Mouse (Mus musculus): Measurements from ENCODE around the gene Mroh2a.
A peak's percentile ranks its signal among the peaks of the same experiment; 100 is the strongest.

Mroh2a gene

GRCm38 (mm10) chr1:88261706-88262105 is 34.9 kb downstream of the Mroh2a start:
- DNase-seq = no peak

GRCm38 (mm10) chr1:88262255-88262654 is 35.5 kb downstream of the Mroh2a start:
- no peak for DNase-seq

DNA sequence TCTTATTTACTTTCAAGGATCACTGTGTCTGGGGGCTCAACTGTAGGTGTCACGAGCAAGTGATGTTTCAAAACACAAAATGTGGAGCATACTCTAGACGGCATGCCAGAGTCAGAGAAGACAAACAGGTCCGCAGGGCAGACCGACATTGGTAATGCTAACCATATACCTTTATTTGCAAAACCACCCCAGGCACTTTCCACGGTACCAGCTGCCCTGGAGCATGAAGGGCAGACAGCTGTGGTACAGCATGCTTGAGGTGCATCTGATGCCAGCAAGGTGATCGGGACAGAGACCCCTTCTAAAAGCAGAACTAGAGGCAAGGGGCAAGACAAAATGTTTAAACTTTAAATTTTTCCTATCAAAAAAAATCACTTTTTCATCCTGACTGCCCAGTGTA is 36.2 kb downstream of the Mroh2a start:
- DNase-seq = no peak

DNA sequence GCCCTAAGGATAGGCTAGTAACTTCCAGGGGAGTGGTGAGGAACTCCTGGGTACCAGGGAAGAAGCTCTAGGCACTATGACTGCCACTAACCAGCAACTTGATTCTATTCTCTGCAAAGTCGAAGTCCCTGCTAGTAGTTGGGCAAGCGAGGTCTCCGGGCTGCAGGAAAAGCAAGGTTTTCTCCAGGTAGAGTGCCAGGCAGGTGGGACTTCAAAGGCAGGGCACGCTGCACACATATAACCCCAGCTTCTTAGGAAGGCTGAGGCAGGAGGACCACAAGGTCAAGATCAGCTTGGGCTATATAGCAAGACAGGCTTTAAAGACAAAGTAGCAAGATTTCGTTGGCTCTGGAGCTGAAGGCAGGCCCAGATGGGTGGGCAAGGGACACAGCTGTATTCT is 37.0 kb downstream of the Mroh2a start:
- no peak for DNase-seq

GRCm38 (mm10) chr1:88264237-88264868 is 37.6 kb downstream of the Mroh2a start:
- no peak for DNase-seq

DNA sequence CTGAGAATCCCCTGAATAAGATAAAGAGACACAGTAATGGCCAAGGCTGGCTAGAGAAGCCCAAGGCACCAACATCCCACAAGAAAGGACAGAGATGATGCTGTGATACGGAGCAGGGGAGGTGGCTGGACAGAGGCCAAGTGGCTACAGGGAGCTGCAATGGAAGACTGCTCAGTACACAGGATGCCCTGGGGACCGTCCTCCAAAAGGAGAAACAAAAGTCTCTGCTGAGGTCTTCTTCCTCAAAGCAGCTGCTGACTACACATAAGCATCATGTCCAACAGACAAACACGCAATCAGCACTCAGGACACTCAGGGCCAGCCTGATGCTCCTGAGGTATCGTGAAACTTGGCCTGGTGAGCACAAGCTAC is 38.1 kb downstream of the Mroh2a start:
- DNase-seq = no peak

- no peak for DNase-seq
Measured at GRCm38 (mm10) chr1:88266123-88266522, 39.3 kb downstream of the Mroh2a start.

DNA sequence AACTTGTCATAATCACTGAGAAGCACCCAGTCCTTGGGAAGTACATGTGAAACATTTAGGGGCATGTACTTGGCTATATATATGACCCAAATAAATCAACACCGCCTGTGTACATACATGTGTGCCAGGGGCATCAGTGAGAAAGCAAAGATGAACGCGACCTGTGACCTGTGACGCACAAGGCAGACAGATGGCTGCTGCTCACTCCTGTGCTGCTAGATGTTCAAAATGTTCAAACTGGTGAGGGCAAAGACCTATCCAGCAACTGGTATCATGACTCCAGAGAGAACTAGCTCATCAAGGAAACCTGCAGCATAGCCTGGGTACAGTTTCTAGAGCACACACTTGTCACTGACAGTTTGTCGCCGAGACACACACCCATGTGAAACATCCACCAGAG is 40.7 kb downstream of the Mroh2a start:
- no peak for DNase-seq

DNA sequence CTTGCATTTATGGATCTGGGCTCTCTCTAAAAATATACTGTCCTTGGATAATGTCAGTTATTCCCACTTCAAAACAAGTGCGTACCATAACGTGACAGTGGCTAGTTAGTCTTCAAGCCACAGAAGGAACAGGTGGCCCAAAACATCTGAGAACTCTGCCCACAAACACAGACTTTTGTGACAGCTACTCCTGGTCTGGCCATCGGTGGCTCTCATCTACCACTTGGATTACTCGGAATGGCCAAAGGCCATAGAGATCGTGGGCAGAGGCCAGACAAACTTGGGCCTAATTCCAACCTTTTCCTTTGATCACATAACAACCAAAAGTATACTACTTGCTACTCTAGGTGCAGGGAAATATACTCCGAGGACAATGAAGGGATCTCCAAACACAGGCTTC is 41.3 kb downstream of the Mroh2a start:
- no peak for DNase-seq

- no peak for DNase-seq
Measured at GRCm38 (mm10) chr1:88269539-88270309, 42.9 kb downstream of the Mroh2a start.

- DNase-seq = no peak
Measured at GRCm38 (mm10) chr1:88272851-88273250, 46.1 kb downstream of the Mroh2a start.

DNA sequence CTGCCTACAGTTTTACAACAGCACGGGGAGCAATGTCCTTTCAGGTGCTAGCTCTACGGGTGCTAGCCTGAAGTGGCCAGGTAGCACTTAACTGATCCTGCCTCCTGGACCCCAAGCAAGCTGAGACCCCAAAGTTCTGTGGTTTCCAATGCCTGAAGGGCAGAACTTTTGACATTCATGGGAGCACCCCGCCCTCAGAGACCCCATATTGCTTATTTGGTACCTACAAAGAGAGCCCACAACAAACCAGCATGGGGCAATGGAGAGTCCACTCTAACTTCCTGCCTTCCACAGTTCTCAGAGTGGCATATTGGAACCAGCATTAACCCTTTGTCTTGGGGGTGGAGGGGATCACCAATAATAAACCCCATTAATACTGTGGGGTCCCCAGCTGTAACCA is 46.5 kb downstream of the Mroh2a start:
- no peak for DNase-seq

DNA sequence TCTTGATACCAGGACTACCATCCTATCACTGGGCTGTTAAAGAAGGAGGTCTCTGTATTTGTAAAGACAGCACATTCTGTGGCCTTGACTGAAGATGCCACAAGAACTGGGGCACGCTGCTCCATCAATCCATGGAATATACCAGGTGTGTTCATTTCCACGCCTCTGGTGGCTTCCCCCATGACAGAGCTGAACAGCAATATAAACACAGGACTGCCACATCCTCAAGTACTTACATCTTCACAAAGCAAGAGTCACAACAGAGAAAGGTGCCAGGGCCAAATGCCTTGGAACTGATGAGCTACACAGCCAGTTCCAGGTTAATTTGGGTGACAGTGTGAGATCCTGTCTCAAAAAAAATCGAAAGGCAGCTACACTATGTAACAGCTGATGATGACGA is 47.0 kb downstream of the Mroh2a start:
- DNase-seq = no peak

DNA sequence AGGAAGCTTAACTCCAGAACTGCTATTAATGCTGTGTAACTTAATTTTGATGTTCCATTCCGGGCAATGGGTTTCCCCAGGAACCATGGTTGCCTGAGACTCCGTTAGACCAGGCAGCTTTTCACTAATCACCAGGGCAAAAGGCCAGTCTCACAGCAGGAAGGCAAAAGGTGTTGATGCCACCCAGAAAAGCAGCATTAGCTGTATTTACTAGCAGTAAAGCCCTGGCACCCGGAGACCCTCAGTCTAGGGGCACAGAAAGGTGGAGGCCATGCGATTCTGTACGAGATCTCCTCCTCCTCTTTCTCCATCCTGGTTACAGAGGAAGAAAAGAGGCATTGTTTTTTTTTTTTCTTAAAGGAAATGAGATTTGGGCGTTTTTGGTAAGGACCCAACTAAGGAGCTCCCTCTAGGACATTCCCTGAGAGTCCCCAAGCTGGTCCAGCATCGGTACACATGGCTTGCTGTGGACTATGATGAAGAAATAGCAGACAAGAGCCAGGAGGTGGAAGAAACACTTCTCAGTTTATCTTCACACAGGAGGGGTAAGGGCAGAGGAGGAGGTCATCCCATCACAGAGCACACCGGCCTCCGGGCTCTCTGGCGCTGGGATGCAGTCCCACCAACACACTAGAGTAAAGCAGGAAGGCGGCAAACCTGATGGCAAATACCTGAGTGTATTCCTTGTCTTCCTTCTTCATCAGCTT is 47.7 kb downstream of the Mroh2a start:
- no peak for DNase-seq

DNA sequence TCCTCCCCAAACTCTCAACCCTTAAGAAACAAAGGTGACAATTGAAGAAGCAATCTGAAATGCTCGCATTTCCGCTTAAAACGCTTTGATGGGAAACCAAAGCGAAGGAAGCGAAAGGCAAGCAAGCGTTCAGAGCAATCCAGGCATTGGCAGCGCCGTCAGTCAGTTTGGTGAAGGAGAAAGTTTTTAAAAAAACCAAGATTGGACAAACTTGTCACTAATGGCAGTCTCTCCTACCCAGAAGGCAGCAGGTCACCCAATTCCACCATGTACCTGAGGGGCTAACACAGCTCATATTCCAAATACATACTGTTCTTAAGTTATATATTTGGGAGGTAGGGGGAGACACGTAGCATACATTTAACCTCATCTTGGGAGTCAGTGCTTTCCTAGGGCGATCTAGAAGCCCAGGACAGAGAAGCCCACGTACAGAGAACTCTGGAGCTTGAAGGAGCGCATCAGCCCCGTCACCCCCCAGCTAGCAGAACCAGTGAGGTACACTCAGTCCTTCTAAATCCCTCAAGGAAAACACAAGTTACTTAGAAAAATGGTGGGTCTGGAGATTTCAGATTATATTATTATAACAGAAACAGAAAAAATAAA is 48.4 kb downstream of the Mroh2a start:
- DNase-seq = no peak

DNA sequence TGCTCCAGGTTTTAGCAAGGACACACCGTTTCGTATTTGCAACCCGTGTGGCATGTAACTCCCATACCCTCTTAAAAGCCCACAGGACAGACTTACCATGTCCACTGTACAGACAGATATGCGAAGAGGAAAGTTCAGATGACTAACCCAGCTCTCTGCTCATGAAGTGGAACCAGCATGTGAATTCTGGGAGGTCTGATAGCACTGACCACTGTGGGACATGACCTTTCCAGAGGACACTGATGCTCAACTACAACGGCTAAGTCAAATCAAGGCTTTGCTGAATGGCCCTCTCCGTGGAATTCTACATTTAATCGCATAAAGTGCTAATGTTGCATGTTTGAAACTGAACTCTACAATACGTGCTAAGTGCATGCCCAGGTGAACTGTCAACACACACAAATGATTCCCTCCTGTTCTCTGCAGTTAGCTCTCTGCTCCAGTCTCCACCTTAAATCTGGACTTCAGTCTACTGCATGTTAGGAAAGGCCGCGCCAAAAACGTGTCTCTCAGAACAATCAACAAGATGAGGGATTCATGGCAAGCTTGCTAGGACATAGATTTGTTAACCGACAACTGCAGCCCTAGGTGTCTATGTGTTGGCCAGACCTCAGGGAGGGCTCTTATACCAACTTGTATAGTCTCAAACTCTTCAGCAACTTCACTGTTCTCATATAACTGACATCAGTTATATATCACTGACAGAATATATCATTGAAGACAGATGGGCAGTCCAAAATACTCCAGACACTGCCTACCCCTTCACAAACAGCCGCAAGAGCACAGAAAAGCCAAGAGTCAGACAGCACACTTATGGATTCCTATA is 49.1 kb downstream of the Mroh2a start:
- DNase-seq = no peak

GRCm38 (mm10) chr1:88276524-88277097 is 49.8 kb downstream of the Mroh2a start:
- no peak for DNase-seq

GRCm38 (mm10) chr1:88277098-88277817 is 50.5 kb downstream of the Mroh2a start, which contains the start of the genes Hjurp and Trpm8:
Hjurp (minus strand) TSS chr1:88277633.
Trpm8 (plus strand) TSS chr1:88277661.
- peak; percentile 100 for DNase-seq

DNA sequence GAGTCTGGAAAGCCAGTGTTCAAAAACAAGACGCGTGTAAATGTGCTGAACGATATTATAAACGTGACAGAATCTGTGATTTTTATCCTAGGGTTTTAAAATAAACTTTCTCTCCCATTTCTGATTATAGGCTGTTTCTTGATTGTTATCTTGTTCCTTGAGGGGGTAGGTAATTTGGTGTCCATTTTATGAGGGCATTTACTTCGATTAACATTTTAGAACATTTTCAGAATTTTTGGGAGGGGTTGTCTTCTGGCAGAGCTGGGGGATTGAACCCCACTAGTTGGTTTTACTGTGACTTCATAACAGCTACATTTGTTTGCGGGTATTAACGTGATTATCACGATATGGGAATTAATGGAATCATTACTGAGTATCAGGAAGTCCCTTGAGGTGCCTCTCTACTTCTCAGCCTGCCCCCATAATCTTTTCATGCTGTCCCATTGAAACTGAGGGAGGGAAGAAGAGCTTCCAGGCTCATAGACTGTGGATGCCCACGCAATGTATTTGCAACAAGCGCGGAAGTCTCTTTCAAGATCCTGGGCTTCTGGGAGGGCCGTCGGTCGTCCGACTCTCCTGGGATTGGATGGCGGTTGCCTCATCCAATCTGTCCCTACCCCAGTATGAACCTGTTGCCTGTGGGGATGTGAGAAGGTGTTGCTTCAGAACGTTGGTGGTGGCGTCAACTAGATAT is 51.2 kb downstream of the Mroh2a start:
- no peak for DNase-seq

DNA sequence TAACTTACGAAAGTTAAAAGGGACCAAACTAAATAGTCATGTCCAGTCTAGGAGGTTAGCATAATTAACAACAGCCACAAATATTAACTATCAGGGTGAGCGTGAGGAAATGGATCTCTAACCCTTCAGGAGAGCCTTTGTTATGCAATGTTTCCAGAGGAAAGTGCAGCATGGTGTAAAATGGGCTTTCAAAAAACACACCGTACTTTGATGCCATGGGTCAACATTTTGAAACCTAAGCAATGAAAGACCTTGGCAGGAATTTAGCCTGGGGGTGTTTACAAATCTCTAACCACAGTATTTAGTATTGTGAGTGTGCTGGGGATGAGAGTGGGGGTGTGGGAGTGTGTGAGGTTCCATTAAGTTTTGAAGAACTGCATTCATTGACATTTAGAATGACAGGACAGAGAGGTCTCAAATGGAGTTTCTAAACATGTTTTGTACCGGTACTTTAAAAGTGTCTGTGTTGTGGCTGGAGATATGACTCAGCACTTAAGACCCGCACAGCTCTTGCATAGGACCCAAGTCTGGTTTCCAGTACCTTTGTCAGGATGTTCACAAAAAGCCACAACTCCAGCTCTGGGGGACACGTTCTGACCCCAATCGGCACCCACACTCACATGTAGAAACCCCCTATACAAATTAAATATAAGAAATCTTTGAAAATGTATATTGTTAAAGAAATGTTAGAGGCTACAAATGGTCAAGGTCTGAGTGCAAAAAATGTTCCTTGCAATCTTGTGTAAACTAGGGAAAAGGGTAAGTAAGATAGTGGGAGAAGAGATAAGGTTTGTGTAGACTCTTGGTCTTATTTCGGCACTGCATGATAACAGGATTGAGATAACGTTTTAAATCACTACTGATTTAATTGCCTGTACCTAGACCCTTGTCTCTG is 52.6 kb downstream of the Mroh2a start:
- no peak for DNase-seq

Data from thymus, postnatal 25 days (tissue).